Mouse (Mus musculus) embryonic facial prominence, embryonic 12.5 days (tissue): ENCODE data around the gene Ccdc185. TPM values are rescaled to one million over a fixed set of nuclear protein-coding genes. Genes with fewer than 3 reads are reported as not detected.

ENCODE experiments used
- ATAC-seq: fragments of 200-750 bp; cut with Nextera tagmentation; 2 replicates; pipeline ENCODE4 v1.8.0; 2017; ENCODE audit not compliant: insufficient number of reproducible peaks, insufficient read depth, low FRiP score, low TSS enrichment
- H3K27ac ChIP-seq: fragments of 300-500 bp; sonication (generic); 2 replicates; pipeline ENCODE4 v1.5.1; 2016; ENCODE audit warnings: mild to moderate bottlenecking
- H3K27me3 ChIP-seq: fragments of 300-500 bp; sonication (generic); 2 replicates; pipeline ENCODE4 v1.6.1; 2016; ENCODE audit warnings: mild to moderate bottlenecking, moderate library complexity
- H3K36me3 ChIP-seq: fragments of 300-500 bp; sonication (generic); 2 replicates; pipeline ENCODE4 v1.6.1; 2016; ENCODE audit warnings: mild to moderate bottlenecking
- H3K4me1 ChIP-seq: fragments of 300-500 bp; sonication (generic); 2 replicates; pipeline ENCODE4 v1.6.1; 2016
- H3K4me2 ChIP-seq: fragments of 300-500 bp; sonication (generic); replicated peaks from 2 replicates; pipeline ENCODE4 v1.6.1; 2016; ENCODE audit warnings: mild to moderate bottlenecking, moderate library complexity
- H3K4me3 ChIP-seq: fragments of 300-500 bp; sonication (generic); 2 replicates; pipeline ENCODE4 v1.5.1; 2016; ENCODE audit warnings: mild to moderate bottlenecking
- H3K9ac ChIP-seq: fragments of 300-500 bp; sonication (generic); 2 replicates; pipeline ENCODE4 v1.6.1; 2016; ENCODE audit warnings: mild to moderate bottlenecking, moderate library complexity
- H3K9me3 ChIP-seq: fragments of 300-500 bp; sonication (generic); 2 replicates; pipeline ENCODE4 v1.6.1; 2016; ENCODE audit warnings: mild to moderate bottlenecking, moderate library complexity
- WGBS: fragments of 180-500 bp; shearing (Covaris S2); methylation state at CpG from one replicate; pipeline ENCODE4 v1.1.7; 2016; 5-methylcytosine and 5-hydroxymethylcytosine counted together
- polyA plus RNA-seq: library from polyadenylated mRNA; unstranded; fragments of >200 nt; fragmentation: Nextera tagmentation; extraction: Ambion mirVana; gene quantifications from 2 replicates; pipeline ENCODE4 v1.2.1, GENCODE M21; 2016

Ccdc185 gene
- not detected in 2 replicates for polyA plus RNA-seq

DNA sequence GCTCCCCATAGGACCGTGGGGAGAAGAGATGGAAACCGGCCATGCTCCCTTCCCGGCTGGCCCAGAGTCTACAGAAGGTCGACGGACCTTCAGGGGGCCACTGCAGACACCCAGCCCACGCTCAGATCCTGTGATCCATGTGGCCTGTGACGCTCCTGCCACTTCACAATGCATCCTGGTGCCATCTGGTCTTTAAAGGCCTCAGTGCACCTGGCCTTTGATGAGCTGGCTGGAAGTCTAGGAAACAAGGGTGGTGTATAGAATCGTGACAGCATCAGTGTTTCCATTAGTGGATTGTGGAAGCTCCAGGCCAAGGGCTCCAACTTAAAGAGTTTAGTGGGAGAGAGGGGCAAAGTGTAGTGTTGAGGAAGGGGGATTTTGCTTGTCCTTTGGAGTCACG, at the start of gene Ccdc185:
Gene Ccdc185, minus strand, starts transcription at position 101 of the 400 bp plus-strand sequence.
- no peak within 1 kb of the TSS for H3K9ac ChIP-seq
- no peak within 1 kb of the TSS for H3K4me2 ChIP-seq
- no peaks in the 10 kb centered on the region for H3K36me3 ChIP-seq
- H3K27ac ChIP-seq: no peak within 1 kb of the TSS
- H3K4me1 ChIP-seq: no peaks in the 10 kb centered on the region
- 91% methylated on average over 9 of the region's 9 CpGs for WGBS
- H3K27me3 ChIP-seq: 0 out of 2 replicates have a peak, but pooled peaks cover 4% of the 10 kb centered on the region
- ATAC-seq: no peak
- H3K9me3 ChIP-seq: no peaks in the 10 kb centered on the region; the same call in 1 of the 2 replicates
- no peak within 1 kb of the TSS for H3K4me3 ChIP-seq

DNA sequence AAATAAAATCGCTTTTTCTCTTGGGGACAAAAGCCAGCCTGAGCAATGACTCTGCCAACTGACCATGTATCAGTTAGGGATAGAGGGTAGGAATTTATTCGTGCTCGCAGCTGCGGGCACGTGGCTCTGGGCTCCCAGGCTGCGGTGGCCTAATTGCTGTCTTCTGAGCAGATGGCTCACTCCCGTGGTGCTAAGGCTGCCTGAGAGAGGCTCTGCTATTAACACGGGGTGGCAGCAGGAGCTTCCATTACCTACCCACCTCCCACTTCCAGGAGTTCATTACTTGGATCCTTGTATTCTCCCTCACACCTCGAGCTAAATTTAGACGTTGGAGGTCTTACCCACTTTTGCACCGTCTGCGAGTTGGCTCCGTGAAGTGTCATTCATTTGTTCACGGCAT, 48.1 kb upstream of the Ccdc185 start:
- peaks cover 14% of the 10 kb centered on the region for H3K4me1 ChIP-seq
- H3K27me3 ChIP-seq: no peaks in the 10 kb centered on the region
- 80% methylated on average over 14 of the region's 14 CpGs for WGBS
- H3K4me3 ChIP-seq: no peak overlapping the region
- no peaks in the 10 kb centered on the region for H3K9me3 ChIP-seq
- no peak overlapping the region for H3K4me2 ChIP-seq
- ATAC-seq: no peak
- no peaks in the 10 kb centered on the region for H3K36me3 ChIP-seq
- no peak overlapping the region for H3K9ac ChIP-seq
- no peak overlapping the region for H3K27ac ChIP-seq

DNA sequence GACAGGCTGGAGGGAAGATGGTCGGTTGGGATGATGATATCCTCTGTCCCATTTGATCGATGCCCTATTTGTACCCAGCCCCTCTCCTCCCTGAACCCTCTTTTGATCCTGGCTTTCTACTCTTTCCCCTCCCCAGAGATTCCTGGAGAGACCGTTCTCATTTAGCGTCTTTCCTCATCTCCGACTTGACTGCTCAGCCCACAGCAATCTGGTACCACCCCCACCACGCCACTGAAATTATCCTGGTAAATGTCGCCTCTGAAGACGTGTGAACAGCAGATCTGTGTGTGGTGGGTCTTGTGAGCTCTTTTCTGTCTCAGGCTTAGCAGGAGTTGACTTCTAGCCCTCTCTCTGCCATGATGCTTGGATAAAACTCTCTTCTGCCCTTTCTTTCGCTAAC, 45.6 kb upstream of the Ccdc185 start:
- ATAC-seq: no peak
- no peaks in the 10 kb centered on the region for H3K36me3 ChIP-seq
- H3K4me1 ChIP-seq: peaks cover 15% of the 10 kb centered on the region
- H3K9ac ChIP-seq: no peak overlapping the region
- no peak overlapping the region for H3K4me3 ChIP-seq
- H3K27me3 ChIP-seq: no peaks in the 10 kb centered on the region
- no peaks in the 10 kb centered on the region for H3K9me3 ChIP-seq
- WGBS: 85% methylated on average over 9 of the region's 9 CpGs
- no peak overlapping the region for H3K27ac ChIP-seq
- no peak overlapping the region for H3K4me2 ChIP-seq

DNA sequence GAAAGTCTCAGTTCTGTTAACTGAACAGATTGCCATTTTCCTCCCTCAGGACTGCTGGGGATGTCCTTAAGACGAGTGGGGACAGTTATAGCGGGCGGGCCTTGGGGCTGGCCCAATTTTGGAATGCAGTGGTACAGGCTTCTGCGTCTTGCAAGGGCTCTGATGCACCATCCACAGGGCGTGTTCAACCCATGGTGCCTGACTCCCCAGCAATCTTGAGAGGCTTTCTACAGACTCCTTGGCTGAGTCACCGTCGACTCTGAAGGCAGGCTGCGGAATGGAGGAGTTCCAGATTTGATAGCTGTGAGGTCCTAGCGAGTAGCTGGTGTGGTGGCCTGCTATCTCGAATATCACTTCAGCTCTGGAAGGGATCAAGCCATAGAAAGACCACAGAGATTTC, 45.2 kb upstream of the Ccdc185 start:
- no peak for ATAC-seq
- no peak overlapping the region for H3K9ac ChIP-seq
- H3K4me2 ChIP-seq: no peak overlapping the region
- no peak overlapping the region for H3K4me3 ChIP-seq
- 87% methylated on average over 10 of the region's 10 CpGs for WGBS
- H3K36me3 ChIP-seq: no peaks in the 10 kb centered on the region
- H3K27ac ChIP-seq: no peak overlapping the region
- no peaks in the 10 kb centered on the region for H3K9me3 ChIP-seq
- H3K4me1 ChIP-seq: peaks cover 15% of the 10 kb centered on the region
- no peaks in the 10 kb centered on the region for H3K27me3 ChIP-seq

DNA sequence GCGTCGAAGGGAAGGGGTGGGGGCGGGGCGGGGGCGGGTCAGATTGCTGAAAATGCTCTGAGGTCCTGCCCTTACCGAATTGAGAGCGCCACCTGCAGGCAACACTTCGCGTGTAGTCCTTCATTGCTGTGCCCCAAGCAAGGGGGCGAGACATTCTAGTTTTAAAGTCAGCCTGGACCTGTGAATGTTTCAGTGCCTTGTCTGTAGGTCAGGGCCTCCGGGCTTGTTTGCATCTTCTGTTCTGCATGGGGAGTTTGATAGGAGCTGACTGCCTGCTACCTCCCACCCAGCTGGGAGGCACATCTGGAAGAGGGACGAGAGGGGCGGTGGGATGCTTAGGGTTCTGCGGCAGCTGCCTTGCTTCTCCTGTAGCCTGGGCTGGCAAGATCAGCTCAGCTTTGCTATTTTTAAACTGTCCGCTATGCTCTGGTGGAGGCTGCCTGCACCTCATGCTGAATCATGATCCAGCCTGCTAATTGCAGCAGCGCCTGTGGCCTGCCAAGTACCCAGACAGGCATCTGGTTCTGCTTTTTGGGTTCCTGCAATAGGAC, 43.6 kb upstream of the Ccdc185 start:
- no peak overlapping the region for H3K4me3 ChIP-seq
- peaks cover 20% of the 10 kb centered on the region for H3K4me1 ChIP-seq
- peak overlapping the region; percentile 36; the same call in 1 of the 2 replicates for H3K27ac ChIP-seq
- no peak overlapping the region for H3K9ac ChIP-seq
- WGBS: 9% methylated on average over 16 of the region's 16 CpGs
- H3K4me2 ChIP-seq: peak overlapping the region; percentile 32
- no peaks in the 10 kb centered on the region for H3K27me3 ChIP-seq
- no peaks in the 10 kb centered on the region for H3K36me3 ChIP-seq
- no peaks in the 10 kb centered on the region for H3K9me3 ChIP-seq
- ATAC-seq: 0 out of 2 replicates have a peak, but pooled peaks have one; percentile 55

DNA sequence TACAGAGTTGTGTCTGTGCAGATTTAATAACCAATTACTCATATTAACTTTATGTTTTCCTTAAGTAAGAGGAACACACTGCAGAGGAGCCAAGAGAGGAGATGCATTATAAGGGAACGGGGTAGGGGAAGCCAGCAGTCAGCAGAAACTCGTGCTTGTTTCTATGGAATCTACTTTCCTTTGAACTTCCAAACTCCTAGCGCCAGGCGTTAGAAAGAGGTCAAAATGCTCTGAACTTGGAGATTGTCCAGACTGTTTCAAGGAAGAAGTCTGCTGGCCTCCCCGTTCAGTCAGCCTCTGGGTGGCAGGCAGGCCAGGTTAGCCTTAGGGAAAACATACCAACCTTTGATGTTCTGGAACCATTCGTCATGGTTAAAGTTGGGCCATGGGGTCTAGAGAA, 39.9 kb upstream of the Ccdc185 start:
- Histone ChIP-seq H3K27me3 (no peaks in the 10 kb centered on the region), H3K4me1 (peaks cover 26% of the 10 kb centered on the region), H3K9ac (no peak overlapping the region), H3K4me2 (no peak overlapping the region), H3K9me3 (no peaks in the 10 kb centered on the region), H3K4me3 (no peak overlapping the region), H3K36me3 (no peaks in the 10 kb centered on the region), H3K27ac (no peak overlapping the region)
- 47% methylated on average over 6 of the region's 6 CpGs for WGBS
- no peak for ATAC-seq

DNA sequence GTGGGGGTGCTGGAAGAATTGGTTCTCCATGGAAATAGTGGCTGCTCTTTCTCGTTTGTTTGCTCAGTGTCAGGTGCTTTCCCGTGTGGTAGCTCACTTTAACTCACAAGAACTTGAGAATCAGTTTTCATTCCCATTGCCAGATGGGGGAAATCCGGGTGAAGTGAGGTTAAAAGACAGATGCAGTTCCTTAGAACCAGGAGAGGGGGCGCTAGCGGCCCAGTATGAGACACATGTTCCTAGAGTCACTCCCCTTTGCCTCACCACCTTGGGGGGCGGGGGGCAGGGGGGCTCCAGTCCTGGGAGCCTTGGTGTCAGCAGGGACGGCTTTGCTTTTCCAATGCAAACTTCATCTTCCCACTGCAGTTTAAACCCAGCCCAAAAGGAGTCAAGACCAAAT, 38.0 kb upstream of the Ccdc185 start:
- Histone ChIP-seq H3K4me2 (no peak overlapping the region), H3K9me3 (no peaks in the 10 kb centered on the region), H3K36me3 (no peaks in the 10 kb centered on the region), H3K9ac (no peak overlapping the region), H3K4me1 (peaks cover 12% of the 10 kb centered on the region), H3K4me3 (no peak overlapping the region), H3K27ac (no peak overlapping the region), H3K27me3 (no peaks in the 10 kb centered on the region)
- no peak for ATAC-seq
- 44% methylated on average over 7 of the region's 7 CpGs for WGBS

DNA sequence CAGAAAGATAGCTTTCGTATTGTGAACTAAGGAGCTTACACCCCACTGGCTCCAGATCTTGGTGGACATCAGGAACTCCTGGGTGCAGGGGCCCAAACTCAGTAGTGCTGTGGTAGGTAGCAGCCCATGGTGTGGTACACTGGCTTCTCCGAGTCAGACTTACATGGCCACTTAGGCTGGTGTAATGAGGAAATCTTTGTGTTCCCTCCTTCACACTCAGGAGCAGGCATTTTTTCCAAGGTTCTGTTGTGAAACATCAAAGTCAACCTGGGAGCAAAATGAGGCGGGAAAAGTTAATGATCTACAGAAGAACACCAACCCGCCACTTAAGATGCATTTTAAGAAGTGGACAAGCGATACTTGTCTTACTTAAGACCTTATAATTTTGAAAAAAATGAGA, 36.5 kb upstream of the Ccdc185 start:
- WGBS: 85% methylated on average over 5 of the region's 5 CpGs
- H3K4me2 ChIP-seq: no peak overlapping the region
- ATAC-seq: no peak
- H3K27ac ChIP-seq: no peak overlapping the region
- no peak overlapping the region for H3K9ac ChIP-seq
- H3K4me3 ChIP-seq: no peak overlapping the region
- no peaks in the 10 kb centered on the region for H3K36me3 ChIP-seq
- peaks cover 11% of the 10 kb centered on the region; the same call in 1 of the 2 replicates for H3K4me1 ChIP-seq
- H3K27me3 ChIP-seq: no peaks in the 10 kb centered on the region
- H3K9me3 ChIP-seq: no peaks in the 10 kb centered on the region

DNA sequence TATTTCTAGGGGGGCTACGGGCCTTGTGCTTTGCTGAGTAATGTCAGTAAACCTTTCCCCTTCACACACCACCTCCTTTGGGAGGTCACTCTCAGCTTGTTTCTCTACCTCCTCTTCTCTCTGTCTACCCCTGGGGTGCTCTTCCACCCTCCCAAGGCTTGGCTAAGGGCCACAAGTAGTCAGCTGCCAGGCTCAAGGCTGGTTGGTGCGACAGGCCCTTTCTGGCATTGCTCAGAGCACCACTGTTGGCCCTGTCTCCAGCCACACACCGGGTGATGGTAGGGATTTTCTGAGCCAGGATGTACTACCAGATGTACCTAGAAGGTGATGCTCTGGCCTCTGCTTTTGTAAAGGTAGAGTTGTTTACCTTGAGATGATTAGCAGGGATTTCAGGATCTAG, 35.8 kb upstream of the Ccdc185 start:
- Histone ChIP-seq H3K4me1 (peaks cover 11% of the 10 kb centered on the region; the same call in 1 of the 2 replicates), H3K27ac (no peak overlapping the region), H3K9me3 (no peaks in the 10 kb centered on the region), H3K4me3 (no peak overlapping the region), H3K4me2 (no peak overlapping the region), H3K27me3 (no peaks in the 10 kb centered on the region), H3K36me3 (no peaks in the 10 kb centered on the region), H3K9ac (no peak overlapping the region)
- ATAC-seq: 0 out of 2 replicates have a peak, but pooled peaks have one; percentile 28
- 74% methylated on average over 3 of the region's 3 CpGs for WGBS

DNA sequence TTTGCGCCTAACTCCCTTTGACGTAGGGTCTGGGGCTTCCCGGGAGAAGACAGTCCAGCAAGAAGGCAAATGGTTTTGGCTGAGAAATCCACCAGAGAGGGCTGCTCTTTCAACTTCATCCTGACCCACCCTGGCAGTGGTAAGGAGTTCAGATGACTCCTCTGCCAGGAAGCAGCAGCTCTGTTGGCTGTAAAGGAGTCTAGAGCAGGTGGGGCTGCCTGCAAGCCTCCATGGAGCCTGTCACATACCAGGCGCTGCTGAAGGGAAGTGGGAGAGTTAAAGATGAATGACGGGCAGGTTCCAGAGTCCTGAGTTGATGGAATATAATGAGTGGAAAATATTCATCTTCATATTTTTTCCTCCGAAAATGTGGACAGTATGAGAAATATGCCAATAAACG, 34.8 kb upstream of the Ccdc185 start:
- Histone ChIP-seq H3K36me3 (no peaks in the 10 kb centered on the region), H3K27ac (no peak overlapping the region), H3K27me3 (no peaks in the 10 kb centered on the region), H3K9me3 (no peaks in the 10 kb centered on the region), H3K4me2 (no peak overlapping the region), H3K4me3 (no peak overlapping the region), H3K4me1 (peaks cover 7% of the 10 kb centered on the region; the same call in 1 of the 2 replicates), H3K9ac (no peak overlapping the region)
- no peak for ATAC-seq
- 92% methylated on average over 7 of the region's 7 CpGs for WGBS

DNA sequence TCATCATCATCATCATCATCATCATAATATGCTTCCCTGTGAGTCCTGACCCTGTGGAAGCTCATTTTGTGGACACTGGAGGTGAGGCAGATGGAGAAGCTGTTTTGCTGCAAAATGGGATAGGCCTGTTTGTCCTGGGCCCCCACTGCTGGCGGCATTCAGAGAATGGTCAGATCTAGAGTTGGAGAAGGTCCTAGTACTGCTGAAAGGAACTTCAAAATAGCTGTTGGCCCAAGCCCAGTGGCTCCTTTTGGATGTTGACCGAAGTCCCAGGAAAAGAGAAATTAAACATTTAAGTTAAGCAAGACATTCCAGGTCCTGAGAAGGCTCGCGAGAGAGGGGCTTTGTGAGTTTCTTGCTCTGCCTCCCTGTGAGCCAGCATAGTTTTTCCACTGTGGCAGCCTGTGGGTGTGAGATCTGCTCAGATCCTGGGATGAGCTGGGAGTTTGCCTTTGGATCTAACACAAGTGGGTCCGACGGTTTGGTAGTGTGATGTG, 30.1 kb upstream of the Ccdc185 start:
- Histone ChIP-seq H3K27me3 (no peaks in the 10 kb centered on the region), H3K36me3 (no peaks in the 10 kb centered on the region), H3K4me3 (no peak overlapping the region), H3K27ac (no peak overlapping the region), H3K4me2 (no peak overlapping the region), H3K4me1 (no peaks in the 10 kb centered on the region), H3K9me3 (no peaks in the 10 kb centered on the region), H3K9ac (no peak overlapping the region)
- WGBS: 90% methylated on average over 6 of the region's 6 CpGs
- no peak for ATAC-seq

DNA sequence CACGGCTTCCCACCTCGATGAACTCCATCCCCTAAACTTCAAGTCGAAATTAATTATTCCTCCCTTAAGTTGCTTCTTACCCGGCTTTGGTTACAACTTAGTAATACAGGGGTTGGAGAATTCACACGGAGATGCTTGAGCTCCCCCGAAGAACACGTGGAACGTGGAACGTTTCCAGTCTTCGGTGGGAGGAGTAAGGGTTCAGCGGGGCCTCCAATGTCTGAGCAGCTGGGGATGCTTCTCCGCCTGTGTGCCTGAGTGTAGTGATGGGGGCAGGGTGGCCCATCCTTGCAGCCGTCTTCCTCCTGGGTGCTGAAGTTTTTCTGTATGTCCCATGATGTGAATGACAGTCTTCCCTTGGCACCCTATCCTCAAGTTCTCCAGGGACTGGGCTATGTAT, 29.2 kb upstream of the Ccdc185 start:
- WGBS: 76% methylated on average over 13 of the region's 13 CpGs
- Histone ChIP-seq H3K36me3 (no peaks in the 10 kb centered on the region), H3K27ac (no peak overlapping the region), H3K9ac (no peak overlapping the region), H3K4me3 (no peak overlapping the region), H3K9me3 (no peaks in the 10 kb centered on the region), H3K27me3 (no peaks in the 10 kb centered on the region), H3K4me1 (no peaks in the 10 kb centered on the region), H3K4me2 (no peak overlapping the region)
- ATAC-seq: no peak
